Mouse (Mus musculus): ENCODE measurements around the gene Tcta. TPM values are rescaled to one million over a fixed set of nuclear protein-coding genes. Genes with fewer than 3 reads are reported as not detected.
A peak's percentile ranks its signal among the peaks of the same experiment; 100 is the strongest.

Gene Tcta
- total and polyA plus RNA-seq, 3 experiments = 3.4 to 7.0 TPM; not detected in 1

GRCm38 (mm10) chr9:108338886-108339781 is 33.2 kb upstream of the Tcta start, which contains the start of gene Gpx1 (continued):
- TF ChIP-seq CHD1 (IDR thresholded peaks at IDR 0.05; ENCODE audit: low read depth, low read length) = peak; percentile 83
- no peak for TF ChIP-seq SMC3 (IDR thresholded peaks at IDR 0.05; ENCODE audit: low read depth, low read length)
- no peak for TF ChIP-seq ZC3H11A (IDR thresholded peaks at IDR 0.05; ENCODE audit: low read depth, low read length)
- TF ChIP-seq TBP (IDR thresholded peaks at IDR 0.05; ENCODE audit: low read depth, low read length) = peak; percentile 99
- TF ChIP-seq UBTF (IDR thresholded peaks at IDR 0.05; ENCODE audit: borderline replicate concordance, insufficient read depth, low read depth, low read length) = 0 out of 2 replicates have a peak, but pooled peaks have one; percentile 33

- Histone ChIP-seq H3K4me3 (ENCODE audit: control insufficient read depth in 1 of 2, insufficient read depth in 1 of 2, low read depth in 2 of 2, low read length in 2 of 2) (peak overlapping the region; percentile 28 to 37), H3K36me3 (ENCODE audit: control insufficient read depth in 1 of 2, insufficient read depth in 2 of 2, low read length in 2 of 2) (peaks cover under 1 to 31% of the 10 kb centered on the region in 2 experiments; a peak in 3 of 4 replicates)
- no peak for TF ChIP-seq E2F4 (IDR thresholded peaks at IDR 0.05; ENCODE audit: borderline replicate concordance, low read depth, low read length)
- no peak for TF ChIP-seq ETS1 (IDR thresholded peaks at IDR 0.05; ENCODE audit: low read depth, low read length)
- TF ChIP-seq MAZ (IDR thresholded peaks at IDR 0.05; ENCODE audit: low read depth, low read length) = no peak
- TF ChIP-seq POLR2A (IDR thresholded peaks at IDR 0.05; ENCODE audit: control insufficient read depth in 1 of 2, insufficient read depth in 1 of 2, low read depth in 1 of 2, low read length in 2 of 2, poor library complexity in 1 of 2) = no peak
- TF ChIP-seq ZKSCAN1 (IDR thresholded peaks at IDR 0.05; ENCODE audit: low read depth, low read length) = no peak
- TF ChIP-seq CHD2 (IDR thresholded peaks at IDR 0.05; ENCODE audit: low read length) = no peak
- TF ChIP-seq EP300 (IDR thresholded peaks at IDR 0.05; ENCODE audit: low read depth in 1 of 2, low read length in 2 of 2) = no peak
- no peak for TF ChIP-seq SIN3A (IDR thresholded peaks at IDR 0.05; ENCODE audit: low read length)
- no peak for TF ChIP-seq TCF12 (IDR thresholded peaks at IDR 0.05; ENCODE audit: low read depth, low read length)
- no peak for TF ChIP-seq NRF1 (IDR thresholded peaks at IDR 0.05; ENCODE audit: insufficient read depth, low read depth, low read length, poor library complexity, severe bottlenecking)
Observed at GRCm38 (mm10) chr9:108338551-108338885, 32.6 kb upstream of the Tcta start.

GRCm38 (mm10) chr9:108337848-108338550 is 32.0 kb upstream of the Tcta start:
- peak overlapping the region; percentile 28 to 37 for H3K4me3 ChIP-seq (ENCODE audit: control insufficient read depth in 1 of 2, insufficient read depth in 1 of 2, low read depth in 2 of 2, low read length in 2 of 2)
- peaks cover 17% of the 10 kb centered on the region for H3K79me2 ChIP-seq (ENCODE audit: control insufficient read depth, insufficient read depth, low read length, poor library complexity)
- H3K9ac ChIP-seq (ENCODE audit: control insufficient read depth, low read depth, low read length, poor library complexity, severe bottlenecking) = peak overlapping the region; percentile 72
- H3K36me3 ChIP-seq (ENCODE audit: control insufficient read depth in 1 of 2, insufficient read depth in 2 of 2, low read length in 2 of 2) = peaks cover 4 to 29% of the 10 kb centered on the region in 2 experiments
- H3K27ac ChIP-seq (ENCODE audit: control insufficient read depth, low read depth, low read length) = peak overlapping the region; percentile 98
- H3K4me1 ChIP-seq (ENCODE audit: control insufficient read depth in 1 of 2, insufficient read depth in 2 of 2, low read length in 2 of 2) = peaks cover 14 to 29% of the 10 kb centered on the region in 2 experiments
- TF ChIP-seq USF2 (IDR thresholded peaks at IDR 0.05; ENCODE audit: borderline replicate concordance in 1 of 2, insufficient read depth in 1 of 2, low read depth in 1 of 2, low read length in 2 of 2) (no peak), KAT2A (conservative IDR thresholded peaks at IDR 0.05; ENCODE audit: low read depth, low read length) (no peak), MAX (IDR thresholded peaks at IDR 0.05; ENCODE audit: low read length) (0 out of 2 replicates have a peak, but pooled peaks have one; percentile 56), ZNF384 (IDR thresholded peaks at IDR 0.05; ENCODE audit: low read depth, low read length) (0 out of 2 replicates have a peak, but pooled peaks have one; percentile 21), ZC3H11A (IDR thresholded peaks at IDR 0.05; ENCODE audit: low read depth, low read length) (no peak), POLR2A (IDR thresholded peaks at IDR 0.05; ENCODE audit: control insufficient read depth in 1 of 2, insufficient read depth in 1 of 2, low read depth in 1 of 2, low read length in 2 of 2, poor library complexity in 1 of 2) (no peak), TAL1 (IDR thresholded peaks at IDR 0.05; ENCODE audit: low read length) (no peak), MXI1 (IDR thresholded peaks at IDR 0.05; ENCODE audit: low read depth, low read length) (no peak), CHD2 (IDR thresholded peaks at IDR 0.05; ENCODE audit: low read length) (no peak)
- no peaks in the 10 kb centered on the region for H3K27me3 ChIP-seq (ENCODE audit: control insufficient read depth in 1 of 2, insufficient read depth in 2 of 2, low read length in 2 of 2)
- H3K9me3 ChIP-seq (replicated peaks; ENCODE audit: insufficient read depth, low read length) = no peaks in the 10 kb centered on the region
- DNase-seq (ENCODE audit: low read depth, low spot score) = peak; percentile 39

More at GRCm38 (mm10) chr9:108338551-108338885, 32.6 kb upstream of the Tcta start:
- H3K9me3 ChIP-seq (replicated peaks; ENCODE audit: insufficient read depth, low read length) = no peaks in the 10 kb centered on the region
- H3K4me1 ChIP-seq (ENCODE audit: control insufficient read depth in 1 of 2, insufficient read depth in 2 of 2, low read length in 2 of 2) = peaks cover 15 to 34% of the 10 kb centered on the region in 2 experiments
- peak overlapping the region; percentile 72 for H3K9ac ChIP-seq (ENCODE audit: control insufficient read depth, low read depth, low read length, poor library complexity, severe bottlenecking)
- peaks cover 17% of the 10 kb centered on the region for H3K79me2 ChIP-seq (ENCODE audit: control insufficient read depth, insufficient read depth, low read length, poor library complexity)
- no peaks in the 10 kb centered on the region for H3K27me3 ChIP-seq (ENCODE audit: control insufficient read depth in 1 of 2, insufficient read depth in 2 of 2, low read length in 2 of 2)
- peak overlapping the region; percentile 98 for H3K27ac ChIP-seq (ENCODE audit: control insufficient read depth, low read depth, low read length)
- DNase-seq (ENCODE audit: low read depth, low spot score) = no peak

Data from MEL (cell line).